Mouse (Mus musculus) bone marrow, adult 2 months (tissue): ENCODE results near the gene Tcn2.

Experiments
- CTCF ChIP-seq: fragments of 200-500 bp; IDR thresholded peaks from 2 replicates; pipeline ENCODE4 v1.5.1; 2011; ENCODE audit warnings: low read length, control low read depth; ENCODE audit not compliant: control insufficient read depth, insufficient read depth
- POLR2A ChIP-seq: fragments of 200-500 bp; IDR thresholded peaks from 2 replicates; pipeline ENCODE4 v1.6.1; 2011; ENCODE audit warnings: low read depth, mild to moderate bottlenecking, control low read depth, low read length, borderline replicate concordance; ENCODE audit not compliant: control insufficient read depth

DNA sequence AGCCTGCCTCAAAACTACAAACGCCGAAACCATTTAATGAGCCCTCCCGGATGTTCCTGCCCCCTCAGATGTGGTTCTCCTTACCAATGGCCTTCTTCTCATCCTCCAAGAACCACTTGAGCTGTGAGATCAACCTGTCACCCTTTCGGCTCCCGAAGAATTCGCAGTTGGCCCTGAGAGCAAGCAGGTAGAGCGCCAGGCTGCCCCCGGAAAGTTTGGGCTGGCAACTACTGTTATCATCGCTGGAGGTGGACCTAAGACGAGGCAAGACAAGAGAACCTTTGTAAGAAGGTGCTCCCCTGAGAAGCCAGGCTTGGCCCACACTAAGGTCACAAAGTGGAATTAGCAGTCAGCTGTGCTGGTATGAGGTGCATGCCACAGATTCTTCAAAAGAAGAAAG is 6.0 kb downstream of the Tcn2 start:
- no peak for TF ChIP-seq POLR2A
- no peak for TF ChIP-seq CTCF
